Mouse (Mus musculus): ENCODE data around the gene Gm3327. TPM values are rescaled to one million over a fixed set of nuclear protein-coding genes. Genes with fewer than 3 reads are reported as not detected.
"Not testable (repeated sequence)": the region's sequence is repeated elsewhere in the genome, so short reads cannot be mapped to it uniquely, and the experiment has no call there.

Gene Gm3327
- not detected in 2 replicates for polyA plus RNA-seq (2015; fragmentation: Nextera tagmentation; extraction: Ambion mirVana)

DNA sequence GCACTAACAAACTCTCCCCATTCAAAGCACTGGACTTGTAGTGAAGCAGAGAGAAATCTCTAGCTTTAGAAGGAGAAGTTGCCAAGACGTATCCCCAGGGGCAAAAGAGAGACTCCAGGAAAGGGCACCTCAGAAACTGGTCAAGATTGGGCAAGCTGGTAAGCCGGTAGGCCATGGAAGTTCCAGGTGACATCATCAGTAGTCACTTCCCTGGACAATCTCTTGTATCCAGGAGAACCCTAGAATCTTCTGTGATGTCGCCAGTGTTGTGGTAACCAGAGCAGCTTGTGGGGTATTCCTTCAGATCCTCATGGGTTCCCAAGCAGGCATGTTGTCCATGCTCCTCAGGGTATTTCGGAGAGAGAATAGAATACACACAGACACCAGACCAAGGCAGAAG is at the start of gene Gm3327:
Gene Gm3327 (plus strand): TSS at position 301 of the 400 bp plus-strand sequence.
- 84% methylated on average over 3 of the region's 4 CpGs for WGBS
- not testable (repeated sequence) for ATAC-seq (ENCODE audit: low read depth); H3K9ac ChIP-seq (ENCODE audit: low read length); H3K27ac ChIP-seq (ENCODE audit: low read length); H3K4me3 ChIP-seq (ENCODE audit: low read length); H3K9me3 ChIP-seq (ENCODE audit: control insufficient read depth, low read length); H3K4me2 ChIP-seq (ENCODE audit: low read depth, low read length); H3K36me3 ChIP-seq (ENCODE audit: control insufficient read depth, insufficient read depth, low read length); H3K4me1 ChIP-seq (replicated peaks; ENCODE audit: control insufficient read depth, insufficient read depth, low read length); H3K27me3 ChIP-seq (ENCODE audit: control insufficient read depth, insufficient read depth, low read depth, low read length)

DNA sequence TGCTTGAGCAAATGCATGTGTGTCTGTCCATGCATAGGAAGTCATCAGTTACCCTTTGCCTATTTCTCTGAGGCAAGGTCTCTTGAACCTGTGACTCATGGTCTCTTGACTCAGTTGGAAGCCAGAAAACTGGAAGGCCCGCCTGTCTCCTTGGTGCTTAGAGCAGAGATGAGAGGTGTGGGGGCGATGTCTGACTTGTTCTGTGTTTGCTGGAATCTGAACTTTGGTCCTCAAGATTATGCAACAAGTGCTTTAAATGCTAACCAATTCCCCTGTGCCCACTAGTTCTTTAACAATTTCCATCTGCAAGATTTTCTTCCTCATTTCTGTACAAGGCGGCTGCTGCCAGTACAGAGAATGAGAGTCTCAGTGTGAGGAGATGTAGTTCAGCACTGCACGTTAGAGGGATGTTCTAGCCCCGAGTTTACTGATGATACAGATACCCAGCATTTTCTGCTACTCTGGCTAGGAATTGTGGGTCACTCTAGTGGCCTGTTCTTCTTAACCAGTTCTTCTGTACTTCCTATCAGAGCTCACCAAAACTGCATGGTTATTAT is 45.8 kb upstream of the Gm3327 start:
- 0 out of 2 replicates have a peak, but pooled peaks have one; percentile 45 for ATAC-seq (ENCODE audit: low read depth)
- 48% methylated on average over 5 of the region's 5 CpGs for WGBS
- not testable (repeated sequence) for H3K4me3 ChIP-seq (ENCODE audit: low read length)

DNA sequence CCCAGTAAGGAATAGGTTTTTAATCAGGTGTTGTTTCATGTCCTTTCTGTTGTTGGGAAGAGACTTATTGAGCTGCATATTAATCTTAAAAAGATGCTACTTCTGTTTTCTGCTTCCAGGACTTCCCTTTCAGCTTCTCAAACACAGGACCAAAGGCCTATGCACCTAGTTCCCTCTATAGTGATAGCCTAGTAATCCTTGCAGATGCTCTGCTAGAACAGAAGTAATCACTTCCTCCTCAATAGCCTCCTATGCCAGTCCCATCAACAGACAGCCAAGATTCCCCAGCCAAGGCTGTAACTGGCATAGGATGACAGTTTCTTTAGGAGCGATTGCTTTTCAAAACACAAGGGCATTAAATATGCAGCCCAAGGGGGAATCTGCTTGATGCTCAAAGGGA is 37.1 kb upstream of the Gm3327 start:
- not testable (repeated sequence) for H3K27ac ChIP-seq (ENCODE audit: low read length); ATAC-seq (ENCODE audit: low read depth); H3K9me3 ChIP-seq (ENCODE audit: control insufficient read depth, low read length); H3K4me3 ChIP-seq (ENCODE audit: low read length); H3K36me3 ChIP-seq (ENCODE audit: control insufficient read depth, insufficient read depth, low read length); H3K9ac ChIP-seq (ENCODE audit: low read length); H3K4me2 ChIP-seq (ENCODE audit: low read depth, low read length); H3K27me3 ChIP-seq (ENCODE audit: control insufficient read depth, insufficient read depth, low read depth, low read length); H3K4me1 ChIP-seq (replicated peaks; ENCODE audit: control insufficient read depth, insufficient read depth, low read length)
- 88% methylated on average over 1 of the region's 1 CpGs for WGBS

More for the DNA sequence above, 45.8 kb upstream of the Gm3327 start:
- not testable (repeated sequence) for H3K27me3 ChIP-seq (ENCODE audit: control insufficient read depth, insufficient read depth, low read depth, low read length); H3K36me3 ChIP-seq (ENCODE audit: control insufficient read depth, insufficient read depth, low read length); H3K9ac ChIP-seq (ENCODE audit: low read length); H3K4me2 ChIP-seq (ENCODE audit: low read depth, low read length); H3K27ac ChIP-seq (ENCODE audit: low read length); H3K9me3 ChIP-seq (ENCODE audit: control insufficient read depth, low read length); H3K4me1 ChIP-seq (replicated peaks; ENCODE audit: control insufficient read depth, insufficient read depth, low read length)

DNA sequence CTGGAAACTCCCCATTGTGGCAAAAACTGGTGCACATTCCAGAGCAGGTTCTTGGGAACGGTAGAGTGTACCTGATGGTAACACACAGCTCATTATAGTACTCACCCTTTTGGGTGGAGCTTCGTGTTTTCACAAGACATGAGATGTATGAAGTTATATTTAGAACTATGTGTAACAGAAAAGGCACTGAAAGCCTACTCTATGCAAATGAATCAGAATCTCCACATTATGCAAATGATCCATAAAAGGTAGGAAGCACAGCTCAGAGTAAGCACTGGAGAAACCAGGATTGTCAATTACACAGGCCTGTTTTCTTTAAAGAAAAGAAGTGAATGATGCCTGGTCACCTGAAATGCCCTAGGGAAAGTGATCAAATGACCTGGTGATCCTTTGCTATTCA is 36.1 kb upstream of the Gm3327 start:
- H3K4me1 ChIP-seq (replicated peaks; ENCODE audit: control insufficient read depth, insufficient read depth, low read length); H3K4me3 ChIP-seq (ENCODE audit: low read length); H3K36me3 ChIP-seq (ENCODE audit: control insufficient read depth, insufficient read depth, low read length); ATAC-seq (ENCODE audit: low read depth); H3K9ac ChIP-seq (ENCODE audit: low read length); H3K4me2 ChIP-seq (ENCODE audit: low read depth, low read length); H3K27me3 ChIP-seq (ENCODE audit: control insufficient read depth, insufficient read depth, low read depth, low read length); H3K27ac ChIP-seq (ENCODE audit: low read length); H3K9me3 ChIP-seq (ENCODE audit: control insufficient read depth, low read length): not testable (repeated sequence)
- 53% methylated on average over 2 of the region's 2 CpGs for WGBS

DNA sequence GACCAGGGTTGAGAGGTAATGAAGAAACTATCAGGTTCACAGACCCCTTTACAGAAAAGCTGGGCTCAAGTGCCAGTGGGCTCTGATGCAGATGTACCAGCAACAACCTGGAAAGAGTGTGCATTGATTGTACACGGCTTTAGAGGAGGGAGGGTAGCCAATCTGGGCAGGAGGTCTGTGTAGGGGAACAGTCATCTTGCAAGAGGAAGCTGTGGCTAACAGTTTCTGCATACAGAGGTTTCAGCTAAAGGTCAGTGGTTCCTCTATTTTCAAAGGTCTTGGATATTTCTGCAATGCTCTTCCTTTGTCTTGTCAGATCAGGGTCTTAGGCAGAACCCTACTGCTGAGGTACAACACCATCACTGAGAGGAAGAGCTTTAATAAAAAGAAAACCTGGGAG is 32.1 kb upstream of the Gm3327 start:
- not testable (repeated sequence) for H3K4me1 ChIP-seq (replicated peaks; ENCODE audit: control insufficient read depth, insufficient read depth, low read length); H3K9me3 ChIP-seq (ENCODE audit: control insufficient read depth, low read length); H3K4me2 ChIP-seq (ENCODE audit: low read depth, low read length); H3K36me3 ChIP-seq (ENCODE audit: control insufficient read depth, insufficient read depth, low read length); H3K27ac ChIP-seq (ENCODE audit: low read length); H3K9ac ChIP-seq (ENCODE audit: low read length); H3K4me3 ChIP-seq (ENCODE audit: low read length); H3K27me3 ChIP-seq (ENCODE audit: control insufficient read depth, insufficient read depth, low read depth, low read length); ATAC-seq (ENCODE audit: low read depth)
- 45% methylated on average over 1 of the region's 1 CpGs for WGBS

DNA sequence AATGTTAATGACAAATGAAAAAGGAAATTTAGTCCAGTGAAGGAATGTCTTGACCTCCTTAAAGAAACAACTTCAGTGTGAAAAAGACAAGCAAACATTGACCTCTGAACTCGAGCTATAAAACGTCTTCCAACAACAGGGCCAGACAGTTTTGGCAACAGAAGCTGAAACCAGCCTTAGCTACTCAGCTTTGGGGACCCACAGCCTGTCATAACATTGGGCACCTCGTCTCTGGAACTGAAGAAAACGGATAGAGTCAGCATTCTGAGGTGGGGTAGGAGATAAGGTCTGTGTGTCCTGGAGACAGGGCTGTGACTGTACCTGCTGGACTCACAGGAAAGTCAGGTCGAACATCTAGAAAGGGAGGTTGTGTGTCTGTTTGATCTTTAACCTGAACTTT is 29.2 kb upstream of the Gm3327 start:
- H3K36me3 ChIP-seq (ENCODE audit: control insufficient read depth, insufficient read depth, low read length); H3K27me3 ChIP-seq (ENCODE audit: control insufficient read depth, insufficient read depth, low read depth, low read length); H3K9ac ChIP-seq (ENCODE audit: low read length); H3K9me3 ChIP-seq (ENCODE audit: control insufficient read depth, low read length); H3K27ac ChIP-seq (ENCODE audit: low read length); H3K4me3 ChIP-seq (ENCODE audit: low read length); H3K4me1 ChIP-seq (replicated peaks; ENCODE audit: control insufficient read depth, insufficient read depth, low read length); ATAC-seq (ENCODE audit: low read depth); H3K4me2 ChIP-seq (ENCODE audit: low read depth, low read length): not testable (repeated sequence)
- WGBS = 19% methylated on average over 5 of the region's 5 CpGs

DNA sequence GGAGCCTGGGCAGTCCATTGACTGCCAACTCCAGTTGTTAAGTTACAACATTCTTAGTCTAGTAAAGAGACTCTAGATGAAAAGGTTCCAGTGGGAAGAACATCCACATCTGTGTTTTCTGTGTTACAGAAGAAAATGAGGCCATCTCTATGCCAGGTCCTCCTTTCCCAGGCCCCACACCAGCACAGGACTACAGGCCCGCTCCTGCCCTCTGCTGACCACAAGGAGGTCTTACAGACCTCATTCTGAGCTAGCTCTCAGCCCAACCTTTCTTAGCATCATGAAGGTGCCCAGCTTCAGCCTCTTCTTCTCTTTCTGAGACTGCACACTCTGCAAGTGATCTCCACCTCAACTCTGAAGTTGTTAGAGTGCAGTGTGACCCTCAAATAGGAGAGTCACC is 23.6 kb upstream of the Gm3327 start:
- H3K4me1 ChIP-seq (replicated peaks; ENCODE audit: control insufficient read depth, insufficient read depth, low read length); H3K4me2 ChIP-seq (ENCODE audit: low read depth, low read length); H3K27ac ChIP-seq (ENCODE audit: low read length); H3K36me3 ChIP-seq (ENCODE audit: control insufficient read depth, insufficient read depth, low read length); H3K4me3 ChIP-seq (ENCODE audit: low read length); ATAC-seq (ENCODE audit: low read depth); H3K9me3 ChIP-seq (ENCODE audit: control insufficient read depth, low read length); H3K9ac ChIP-seq (ENCODE audit: low read length); H3K27me3 ChIP-seq (ENCODE audit: control insufficient read depth, insufficient read depth, low read depth, low read length): not testable (repeated sequence)
- WGBS = no CpG with 5 or more reads among the region's 1 CpGs

DNA sequence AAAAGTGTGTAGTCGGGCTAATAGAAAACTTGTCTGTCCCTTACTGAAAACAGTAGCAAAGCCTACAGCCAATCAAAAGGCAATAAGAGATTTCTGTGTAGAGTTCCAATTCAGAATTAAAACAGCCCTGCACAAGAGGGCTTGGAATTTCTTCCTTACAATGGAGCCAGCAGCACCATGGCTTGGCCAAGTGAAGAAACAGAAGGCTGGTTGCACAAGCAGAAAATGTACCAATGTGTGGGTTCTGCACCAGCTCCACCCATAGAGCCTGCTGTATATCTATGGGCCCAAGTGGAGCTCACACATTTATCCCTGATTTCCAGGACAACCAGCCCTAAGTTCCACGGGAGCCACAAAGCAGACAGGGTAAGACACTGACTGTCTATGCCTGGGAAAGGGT is 21.3 kb upstream of the Gm3327 start, which contains the start of gene Ear2:
Gene Ear2 (plus strand): TSS at position 301 of the 400 bp plus-strand sequence.
- H3K36me3 ChIP-seq (ENCODE audit: control insufficient read depth, insufficient read depth, low read length); ATAC-seq (ENCODE audit: low read depth); H3K27ac ChIP-seq (ENCODE audit: low read length); H3K27me3 ChIP-seq (ENCODE audit: control insufficient read depth, insufficient read depth, low read depth, low read length); H3K4me1 ChIP-seq (replicated peaks; ENCODE audit: control insufficient read depth, insufficient read depth, low read length); H3K9ac ChIP-seq (ENCODE audit: low read length); H3K4me2 ChIP-seq (ENCODE audit: low read depth, low read length); H3K9me3 ChIP-seq (ENCODE audit: control insufficient read depth, low read length); H3K4me3 ChIP-seq (ENCODE audit: low read length): not testable (repeated sequence)
- WGBS = 79% methylated on average over 2 of the region's 2 CpGs

DNA sequence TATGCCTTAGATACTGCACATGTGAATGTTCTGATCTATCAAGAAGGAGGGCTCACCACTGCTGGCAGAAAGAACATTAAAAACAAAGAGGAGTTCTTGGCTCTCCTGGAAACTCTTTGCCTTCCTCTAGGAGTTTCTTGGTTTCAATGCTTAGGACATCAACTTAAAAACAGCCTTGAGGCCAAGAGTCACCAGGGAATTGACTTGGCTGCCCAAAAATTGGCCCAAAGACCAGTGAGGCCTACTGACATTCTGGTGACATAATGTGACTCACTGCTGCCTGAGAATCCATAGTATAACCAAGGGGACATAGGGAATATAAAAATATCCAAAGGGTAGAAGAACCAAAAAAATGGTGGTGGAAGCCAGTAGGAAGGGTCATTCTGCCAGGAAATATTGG is 12.7 kb upstream of the Gm3327 start:
- no peak overlapping the region for H3K4me2 ChIP-seq (ENCODE audit: low read depth, low read length)
- ATAC-seq (ENCODE audit: low read depth) = no peak

More for the DNA sequence above, 12.7 kb upstream of the Gm3327 start:
- no peaks in the 10 kb centered on the region for H3K36me3 ChIP-seq (ENCODE audit: control insufficient read depth, insufficient read depth, low read length)
- H3K9ac ChIP-seq (ENCODE audit: low read length) = no peak overlapping the region
- H3K27ac ChIP-seq (ENCODE audit: low read length) = no peak overlapping the region
- no peaks in the 10 kb centered on the region for H3K4me1 ChIP-seq (replicated peaks; ENCODE audit: control insufficient read depth, insufficient read depth, low read length)
- no peak overlapping the region for H3K4me3 ChIP-seq (ENCODE audit: low read length)
- no peaks in the 10 kb centered on the region for H3K27me3 ChIP-seq (ENCODE audit: control insufficient read depth, insufficient read depth, low read depth, low read length)
- H3K9me3 ChIP-seq (ENCODE audit: control insufficient read depth, low read length) = no peaks in the 10 kb centered on the region

Data from lung, embryonic 16.5 days (tissue).